Mouse (Mus musculus): ENCODE data around the gene Dennd6a.

GRCm38 (mm10) chr14:26626605-26627140, 53.0 kb downstream of the Dennd6a start:
- no peak for TF ChIP-seq GATA1 (IDR thresholded peaks at IDR 0.05; ENCODE audit: low read length)
- TF ChIP-seq TAL1 (IDR thresholded peaks at IDR 0.05; ENCODE audit: low read length) = no peak
